Mouse (Mus musculus): ENCODE measurements around the gene I830077J02Rik.

- TF ChIP-seq POLR2A (IDR thresholded peaks at IDR 0.05; ENCODE audit: borderline replicate concordance, low read depth, low read length) (no peak), CTCF (IDR thresholded peaks at IDR 0.05; ENCODE audit: low read depth, low read length) (no peak)
Observed at GRCm38 (mm10) chr3:105896811-105897210, 35.7 kb downstream of the I830077J02Rik start.

All from bone marrow macrophage, adult 2 months (primary cell).